ENCODE assay signal across 13 mouse cellular contexts in the genomic region with DNA sequence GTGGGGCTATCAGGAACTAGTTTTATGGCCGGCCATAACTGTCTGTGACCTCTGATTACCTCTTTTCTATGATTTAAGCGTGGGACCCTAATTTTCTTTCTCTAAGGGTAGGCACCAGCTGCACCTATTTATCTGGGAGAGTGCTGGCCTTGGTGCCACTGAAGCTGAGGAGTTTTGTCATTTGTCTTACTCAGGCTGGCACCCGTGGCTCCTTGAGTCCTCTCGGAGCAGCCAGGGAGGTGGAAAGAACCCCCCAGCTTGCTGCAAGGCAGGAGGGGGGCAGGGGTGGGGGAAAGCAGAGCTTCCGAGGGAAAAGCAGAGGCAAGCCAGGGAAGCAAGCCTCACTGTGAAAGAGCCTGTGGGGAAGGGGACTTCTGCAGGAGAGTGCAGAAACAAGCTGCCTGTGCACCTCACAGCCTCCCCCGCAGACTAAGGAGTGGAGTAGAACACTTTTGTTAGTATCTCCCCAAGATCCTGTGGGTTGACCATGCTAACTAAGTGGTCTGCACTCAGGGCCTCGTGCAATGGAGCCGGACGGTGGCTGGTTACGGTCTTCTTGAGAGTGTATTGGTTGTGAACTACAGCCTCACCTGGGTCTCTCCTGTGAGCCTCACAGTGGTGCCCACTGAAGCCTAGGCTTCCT. TPM values are rescaled to one million over a fixed set of nuclear protein-coding genes. Genes with fewer than 3 reads are reported as not detected.
DNase-seq lines count a peak whose midpoint lies in the region; TF ChIP-seq lines count a peak whose summit lies in the region.
"Had no signal": no experiment of that assay in that cellular context is flagged by ENCODE, and none has a peak within 500 bp of the region (broad histone marks: within the 10 kb centered on the region; RNA-seq: fewer than 3 reads in every experiment).

No protein-coding gene starts in this region.

- H3K27ac ChIP-seq in left cerebral cortex, adult 2 months = peak overlapping the region; percentile 32; the same call in 1 of the 2 replicates
- H3K27ac ChIP-seq: forebrain, embryonic 10.5 days; liver, embryonic 13.5 days; midbrain, embryonic 13.5 days had no signal

- peak; percentile 86 for DNase-seq in heart, adult 11 months
- DNase-seq in heart, postnatal 36 days = no peak
- DNase-seq in left cerebral cortex, adult 2 months (ENCODE audit: extremely low spot score in 1 of 2, low spot score in 2 of 2) = peak in 1 of 2 experiments; percentile 26
- DNase-seq in left cerebral cortex, adult 11 months (ENCODE audit: low spot score) = no peak
- peak; percentile 47 for DNase-seq in embryo, embryonic 10.5 days (ENCODE audit: low spot score)
- peak; percentile 40 to 73 for DNase-seq in left cerebral cortex, postnatal 25 days (ENCODE audit: low spot score in 2 of 2)
- DNase-seq in spleen, postnatal 36 days (ENCODE audit: low spot score in 2 of 2) = no peak
- DNase-seq in lung, postnatal 25 days (ENCODE audit: low spot score) = no peak
- DNase-seq: liver, embryonic 13.5 days; lung, postnatal 10 days; spleen, adult 18-20 months had no signal

- no peak overlapping the region for H3K4me3 ChIP-seq in left cerebral cortex, adult 2 months
- H3K4me3 ChIP-seq: forebrain, embryonic 10.5 days; liver, embryonic 13.5 days; midbrain, embryonic 13.5 days had no signal

- no peak for TF ChIP-seq CTCF in left cerebral cortex, adult 2 months (IDR thresholded peaks at IDR 0.05)

- intact Hi-C loops in heart, postnatal 36 days (cut with DNase I) = no loop called here
- intact Hi-C loops in left cerebral cortex, adult 2 months (cut with DNase I) = no loop called here
- intact Hi-C loops in left cerebral cortex, postnatal 25 days (cut with DNase I) = no loop called here

RNA-seq across cellular contexts. Expression of gene Slc31a2, which starts 31.0 kb away (rescaled TPM):
- total RNA-seq in heart, postnatal 36 days (2021) = 10 to 100 TPM; 17.8 to 29.7 TPM
- 1 to 10 TPM; 8.0 to 8.4 TPM for total RNA-seq in left cerebral cortex, adult 2 months (2021)
- total RNA-seq in left cerebral cortex, postnatal 25 days (2021) = 1 to 10 TPM; 7.6 to 8.2 TPM

Comparison
In these comparisons a context has a peak if more than half of its experiments do, and no peak if none do; other contexts are left out.
1. DNase-seq: peak in heart, adult 11 months (single experiment), embryo, embryonic 10.5 days (single experiment) and left cerebral cortex, postnatal 25 days (2 of 2); none in heart, postnatal 36 days (0 of 2), left cerebral cortex, adult 11 months (single experiment), spleen, postnatal 36 days (0 of 2) and lung, postnatal 25 days (single experiment).